Mouse (Mus musculus): ENCODE data around the gene Nelfcd. TPM values are rescaled to one million over a fixed set of nuclear protein-coding genes. Genes with fewer than 3 reads are reported as not detected.

Nelfcd gene
- total RNA-seq, 1 experiment: 63.8 TPM

- peaks cover 16% of the 10 kb centered on the region for H3K36me3 ChIP-seq (ENCODE audit: control insufficient read depth, insufficient read depth, low read length, poor library complexity, severe bottlenecking)
- peaks cover 5 to 7% of the 10 kb centered on the region in 2 experiments; a peak in 3 of 4 replicates for H3K4me1 ChIP-seq (ENCODE audit: control insufficient read depth in 2 of 2, insufficient read depth in 2 of 2, low read length in 2 of 2, poor library complexity in 1 of 2)
- in situ Hi-C loops (cut with MboI; ENCODE audit: low sequenced_read_pairs in 2 of 2, unreplicated experiment in 2 of 2): no loop called here
- peak within 1 kb of the TSS; percentile 72 for H3K27ac ChIP-seq (ENCODE audit: insufficient read depth, low read depth, low read length, poor library complexity, severe bottlenecking)
- peak within 1 kb of the TSS; percentile 81 to 88 for H3K4me3 ChIP-seq (ENCODE audit: insufficient read depth in 1 of 2, low read depth in 1 of 2, low read length in 2 of 2, poor library complexity in 1 of 2, severe bottlenecking in 1 of 2)
- TF ChIP-seq CHD2 (IDR thresholded peaks at IDR 0.05; ENCODE audit: low read depth, low read length) (no peak), HCFC1 (IDR thresholded peaks at IDR 0.05; ENCODE audit: borderline replicate concordance, insufficient read depth, low read length) (peak; percentile 34; the same call in 1 of the 2 replicates)
- peak; percentile 99 for DNase-seq (ENCODE audit: low read depth, low spot score)
- peak within 1 kb of the TSS; percentile 94 for H3K9ac ChIP-seq (ENCODE audit: insufficient read depth, low read depth, low read length, poor library complexity, severe bottlenecking)
- no peaks in the 10 kb centered on the region for H3K9me3 ChIP-seq (ENCODE audit: control insufficient read depth, insufficient read depth, low read depth, low read length)
Observed at GRCm38 (mm10) chr2:174472818-174473549, 57.4 kb downstream of the Nelfcd start, which contains the start of gene Prelid3b. Gene Prelid3b (minus strand): TSS chr2:174473081.

DNA sequence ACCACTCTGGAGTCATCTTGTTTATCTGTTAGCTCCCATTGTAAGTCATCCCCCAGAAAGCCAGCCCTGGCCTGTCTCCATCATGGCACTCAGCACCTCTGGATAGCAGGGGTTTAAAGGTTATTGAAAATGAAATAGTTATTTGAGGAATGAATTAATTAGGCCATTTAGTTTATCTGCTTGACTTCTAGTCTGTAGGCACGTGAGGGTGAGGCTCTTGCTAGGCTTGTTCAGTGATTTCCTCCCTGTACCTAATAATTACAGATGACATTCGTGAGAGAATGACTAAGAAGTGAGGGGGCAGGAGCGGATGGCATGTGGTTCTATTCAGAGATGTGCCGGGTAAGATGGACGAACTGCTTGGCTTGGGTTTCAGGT lies 57.9 kb downstream of the Nelfcd start:
- in situ Hi-C loops (cut with MboI; ENCODE audit: low sequenced_read_pairs in 2 of 2, unreplicated experiment in 2 of 2): no loop called here
- peak overlapping the region; percentile 72; the same call in 1 of the 2 replicates for H3K27ac ChIP-seq (ENCODE audit: insufficient read depth, low read depth, low read length, poor library complexity, severe bottlenecking)

More for the DNA sequence above, 57.9 kb downstream of the Nelfcd start:
- TF ChIP-seq HCFC1 (IDR thresholded peaks at IDR 0.05; ENCODE audit: borderline replicate concordance, insufficient read depth, low read length) (no peak), ZC3H11A (IDR thresholded peaks at IDR 0.05; ENCODE audit: borderline replicate concordance, low read depth, low read length) (no peak), MAFK (IDR thresholded peaks at IDR 0.05; ENCODE audit: insufficient read depth, low read depth, low read length) (no peak), ZNF384 (IDR thresholded peaks at IDR 0.05; ENCODE audit: low read depth, low read length) (no peak), CHD2 (IDR thresholded peaks at IDR 0.05; ENCODE audit: low read depth, low read length) (no peak)
- no peaks in the 10 kb centered on the region for H3K9me3 ChIP-seq (ENCODE audit: control insufficient read depth, insufficient read depth, low read depth, low read length)
- H3K4me3 ChIP-seq (ENCODE audit: insufficient read depth in 1 of 2, low read depth in 1 of 2, low read length in 2 of 2, poor library complexity in 1 of 2, severe bottlenecking in 1 of 2): peak overlapping the region; percentile 60 to 66
- peaks cover 5 to 7% of the 10 kb centered on the region in 2 experiments; a peak in 3 of 4 replicates for H3K4me1 ChIP-seq (ENCODE audit: control insufficient read depth in 2 of 2, insufficient read depth in 2 of 2, low read length in 2 of 2, poor library complexity in 1 of 2)
- H3K36me3 ChIP-seq (ENCODE audit: control insufficient read depth, insufficient read depth, low read length, poor library complexity, severe bottlenecking): peaks cover 11% of the 10 kb centered on the region
- H3K9ac ChIP-seq (ENCODE audit: insufficient read depth, low read depth, low read length, poor library complexity, severe bottlenecking): peak overlapping the region; percentile 86
- DNase-seq (ENCODE audit: low read depth, low spot score): no peak

Other genes starting within 250 kb of the Nelfcd start
- 196 and 202 TPM in 2 replicates for gene Gnas, start 131.5 kb upstream of the Nelfcd start, total RNA-seq (2012; rRNA removed)
- gene Gm20721, start 69.1 kb upstream of the Nelfcd start, total RNA-seq (2012; rRNA removed): 15.6 and 17.7 TPM in 2 replicates
- 207 and 324 TPM in 2 replicates for gene Ctsz, start 23.2 kb downstream of the Nelfcd start, total RNA-seq (2012; rRNA removed)
- 0.18 TPM in 1 of 2 replicates, not detected in the other for gene Tubb1, start 34.9 kb downstream of the Nelfcd start, total RNA-seq (2012; rRNA removed)
- 37.4 and 44.3 TPM in 2 replicates for gene Atp5e, start 48.3 kb downstream of the Nelfcd start, total RNA-seq (2012; rRNA removed)
- gene Prelid3b, start 57.3 kb downstream of the Nelfcd start, total RNA-seq (2012; rRNA removed): 52.4 and 63.4 TPM in 2 replicates
- gene Zfp831, start 227.7 kb downstream of the Nelfcd start, total RNA-seq (2012; rRNA removed): 0.05 TPM in 1 of 2 replicates, not detected in the other

Measured in ES-E14 (cell line).